8 mouse cellular contexts compared by ENCODE assay signal in genomic region chr7:71411293-71412011, GRCm38 (mm10).
DNase-seq lines count a peak whose midpoint lies in the region; ATAC-seq and TF ChIP-seq lines count a peak whose summit lies in the region.

No protein-coding gene starts in this region.

- intact Hi-C loops in left cerebral cortex, adult 2 months (cut with DNase I) = loop anchor here (1.0 to 2.0 kb wide), 4 partner anchors 32 to 1919 kb away; no protein-coding TSS in a partner anchor

- peaks cover 6% of the 10 kb centered on the region; the same call in 1 of the 2 replicates for H3K4me1 ChIP-seq in hindbrain, postnatal 0 days (ENCODE audit: insufficient read depth, low read length)
- peaks cover 7% of the 10 kb centered on the region; the same call in 1 of the 2 replicates for H3K4me1 ChIP-seq in liver, embryonic 13.5 days (replicated peaks)
- peaks cover 7% of the 10 kb centered on the region for H3K4me1 ChIP-seq in neural tube, embryonic 11.5 days (ENCODE audit: control insufficient read depth, insufficient read depth, low read length)

- no peak for TF ChIP-seq CTCF in left cerebral cortex, adult 2 months (IDR thresholded peaks at IDR 0.05)
- TF ChIP-seq CTCF in hindbrain, postnatal 0 days (IDR thresholded peaks at IDR 0.05; ENCODE audit: low read depth) = no peak

- ATAC-seq in hindbrain, postnatal 0 days = peak; percentile 51; the same call in 1 of the 2 replicates
- ATAC-seq in liver, embryonic 13.5 days (ENCODE audit: low read depth) = peak; percentile 83
- ATAC-seq in neural tube, embryonic 11.5 days (ENCODE audit: insufficient read depth, low FRiP score, low TSS enrichment) = peak; percentile 65

- DNase-seq in left cerebral cortex, adult 2 months (ENCODE audit: extremely low spot score in 1 of 2, low spot score in 2 of 2) = no peak
- no peak for DNase-seq in left cerebral cortex, adult 11 months (ENCODE audit: low spot score)
- peak; percentile 9 for DNase-seq in gastrocnemius, postnatal 10 days
- peak; percentile 43 for DNase-seq in hindbrain, postnatal 0 days (ENCODE audit: low spot score)
- peak; percentile 24 for DNase-seq in liver, embryonic 13.5 days
- DNase-seq in neural tube, embryonic 11.5 days (ENCODE audit: low spot score) = peak; percentile 51
- no peak for DNase-seq in c-Kit-positive CD71-positive TER-119-positive erythroid progenitor cells, embryonic 14.5 days (ENCODE audit: low spot score)
- no peak for DNase-seq in thymus, postnatal 36 days

- peak overlapping the region; percentile 35 for H3K4me3 ChIP-seq in left cerebral cortex, adult 2 months
- peak overlapping the region; percentile 35 for H3K4me3 ChIP-seq in hindbrain, postnatal 0 days (ENCODE audit: low read length)
- H3K4me3 ChIP-seq in liver, embryonic 13.5 days (replicated peaks) = peak overlapping the region; percentile 50
- H3K4me3 ChIP-seq in neural tube, embryonic 11.5 days (ENCODE audit: low read depth, low read length) = peak overlapping the region; percentile 15; the same call in 1 of the 2 replicates

- peak overlapping the region; percentile 78 for H3K4me2 ChIP-seq in hindbrain, postnatal 0 days (ENCODE audit: low read depth, low read length)
- H3K4me2 ChIP-seq in liver, embryonic 13.5 days = peak overlapping the region; percentile 71
- peak overlapping the region; percentile 46 for H3K4me2 ChIP-seq in neural tube, embryonic 11.5 days (ENCODE audit: low read depth)

- no peaks in the 10 kb centered on the region for H3K27me3 ChIP-seq in hindbrain, postnatal 0 days (ENCODE audit: insufficient read depth, low read length)
- H3K27me3 ChIP-seq in liver, embryonic 13.5 days = no peaks in the 10 kb centered on the region
- H3K27me3 ChIP-seq in neural tube, embryonic 11.5 days (ENCODE audit: control insufficient read depth, insufficient read depth, low read length) = no peaks in the 10 kb centered on the region

- no peaks in the 10 kb centered on the region for H3K9me3 ChIP-seq in hindbrain, postnatal 0 days (ENCODE audit: low read length)
- H3K9me3 ChIP-seq in liver, embryonic 13.5 days (replicated peaks) = no peaks in the 10 kb centered on the region
- no peaks in the 10 kb centered on the region for H3K9me3 ChIP-seq in neural tube, embryonic 11.5 days (ENCODE audit: control insufficient read depth, low read length)

- no peaks in the 10 kb centered on the region for H3K36me3 ChIP-seq in hindbrain, postnatal 0 days (ENCODE audit: insufficient read depth, low read length)
- no peaks in the 10 kb centered on the region for H3K36me3 ChIP-seq in liver, embryonic 13.5 days
- H3K36me3 ChIP-seq in neural tube, embryonic 11.5 days (ENCODE audit: control insufficient read depth, insufficient read depth, low read length) = no peaks in the 10 kb centered on the region

- peak overlapping the region; percentile 24; the same call in 1 of the 2 replicates for H3K9ac ChIP-seq in hindbrain, postnatal 0 days (replicated peaks; ENCODE audit: low read length)
- H3K9ac ChIP-seq in liver, embryonic 13.5 days = peak overlapping the region; percentile 45
- peak overlapping the region; percentile 5; the same call in 1 of the 2 replicates for H3K9ac ChIP-seq in neural tube, embryonic 11.5 days (ENCODE audit: low read length)

- H3K27ac ChIP-seq in left cerebral cortex, adult 2 months = no peak overlapping the region
- peak overlapping the region; percentile 32; the same call in 1 of the 2 replicates for H3K27ac ChIP-seq in hindbrain, postnatal 0 days
- H3K27ac ChIP-seq in liver, embryonic 13.5 days = peak overlapping the region; percentile 43; the same call in 1 of the 2 replicates
- no peak overlapping the region for H3K27ac ChIP-seq in neural tube, embryonic 11.5 days (ENCODE audit: low read depth, low read length)

- WGBS in hindbrain, postnatal 0 days = 6% methylated on average over 14 of the region's 14 CpGs
- WGBS in liver, embryonic 13.5 days (ENCODE audit: insufficient replicate concordance) = 2% methylated on average over 14 of the region's 14 CpGs
- WGBS in neural tube, embryonic 11.5 days = 16% methylated on average over 14 of the region's 14 CpGs

Comparison
In these comparisons a context has a peak if more than half of its experiments do, and no peak if none do; other contexts are left out.
1. DNase-seq: peak in gastrocnemius, postnatal 10 days (single experiment), hindbrain, postnatal 0 days (single experiment), liver, embryonic 13.5 days (single experiment) and neural tube, embryonic 11.5 days (single experiment); none in left cerebral cortex, adult 2 months (0 of 2), left cerebral cortex, adult 11 months (single experiment), c-Kit-positive CD71-positive TER-119-positive erythroid progenitor cells, embryonic 14.5 days (single experiment) and thymus, postnatal 36 days (0 of 2).
2. H3K27ac ChIP-seq: peak in hindbrain, postnatal 0 days (single experiment) and liver, embryonic 13.5 days (single experiment); none in left cerebral cortex, adult 2 months (single experiment) and neural tube, embryonic 11.5 days (single experiment).
3. Peak in every context shown above with its lines, with median percentiles within 50 percentile points of each other: H3K4me3 ChIP-seq, ATAC-seq, H3K4me2 ChIP-seq and H3K9ac ChIP-seq.